Mouse (Mus musculus): Measurements from ENCODE around the gene Hoxc10.

Hoxc10 gene

GRCm38 (mm10) chr15:102984925-102985324, 18.3 kb downstream of the Hoxc10 start:
- H3K4me1 ChIP-seq (replicated peaks; ENCODE audit: low read depth, low read length), result peaks cover 27% of the 10 kb centered on the region
- peaks cover 100% of the 10 kb centered on the region for H3K27me3 ChIP-seq (ENCODE audit: insufficient read depth, low read length)
- no peak for TF ChIP-seq POU5F1 (IDR thresholded peaks at IDR 0.05; ENCODE audit: borderline replicate concordance, low read length)
- TF ChIP-seq NANOG (IDR thresholded peaks at IDR 0.05; ENCODE audit: borderline replicate concordance, low read length), result no peak
- no peak for TF ChIP-seq CTCF (conservative IDR thresholded peaks at IDR 0.05; ENCODE audit: low read length)
- peaks cover 15% of the 10 kb centered on the region for H3K9me3 ChIP-seq (ENCODE audit: low read length)
- no peak overlapping the region for H3K4me3 ChIP-seq (replicated peaks; ENCODE audit: low read length)
- H3K36me3 ChIP-seq (ENCODE audit: insufficient read depth, low read length), result no peaks in the 10 kb centered on the region

DNA sequence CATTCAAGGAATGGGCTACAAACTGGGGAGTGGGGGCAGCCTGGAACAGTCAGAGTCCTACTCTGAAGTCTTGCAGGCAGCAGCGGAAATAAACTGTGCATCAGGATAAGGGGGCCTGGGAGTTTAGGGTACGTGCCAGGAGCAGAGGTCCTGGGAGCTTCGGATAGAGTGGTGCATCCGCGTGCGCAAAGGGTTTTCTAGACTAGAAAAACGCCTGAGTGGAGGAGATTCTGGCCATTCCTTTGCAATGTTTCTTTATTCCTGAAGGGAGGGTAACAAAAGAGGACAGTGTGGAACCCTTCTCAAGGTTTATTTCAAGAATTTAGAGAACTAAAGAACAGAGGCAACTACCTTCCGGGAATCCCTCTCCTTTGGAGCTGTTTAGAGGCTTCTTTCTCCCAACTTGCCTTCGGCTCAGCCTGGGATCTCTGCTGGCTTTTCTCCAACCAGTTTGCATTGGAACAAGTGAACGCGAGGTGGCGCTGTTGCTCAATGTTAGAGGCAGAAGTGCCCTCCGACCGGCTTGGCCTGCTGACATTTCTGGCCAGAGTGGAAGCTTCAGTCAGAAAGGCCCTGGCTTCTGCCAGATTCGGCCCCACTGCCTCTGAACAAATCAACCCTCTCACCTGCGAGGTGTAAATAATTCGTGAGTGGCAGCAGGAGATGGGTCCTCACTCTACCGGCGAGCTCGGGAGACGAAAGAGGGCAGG, 20.7 kb downstream of the Hoxc10 start:
- Histone ChIP-seq H3K9me3 (ENCODE audit: low read length) (peaks cover 17% of the 10 kb centered on the region), H3K27me3 (ENCODE audit: insufficient read depth, low read length) (peaks cover 99% of the 10 kb centered on the region), H3K36me3 (ENCODE audit: insufficient read depth, low read length) (no peaks in the 10 kb centered on the region), H3K4me1 (replicated peaks; ENCODE audit: low read depth, low read length) (peaks cover 27% of the 10 kb centered on the region), H3K4me3 (replicated peaks; ENCODE audit: low read length) (0 out of 2 replicates have a peak overlapping the region, but pooled peaks have one; percentile 17)
- TF ChIP-seq CTCF (conservative IDR thresholded peaks at IDR 0.05; ENCODE audit: low read length) (peak; percentile 69), POU5F1 (IDR thresholded peaks at IDR 0.05; ENCODE audit: borderline replicate concordance, low read length) (no peak)

GRCm38 (mm10) chr15:102988078-102988477, 21.5 kb downstream of the Hoxc10 start:
- H3K9me3 ChIP-seq (ENCODE audit: low read length), result peaks cover 17% of the 10 kb centered on the region
- peaks cover 28% of the 10 kb centered on the region for H3K4me1 ChIP-seq (replicated peaks; ENCODE audit: low read depth, low read length)
- H3K36me3 ChIP-seq (ENCODE audit: insufficient read depth, low read length), result no peaks in the 10 kb centered on the region
- peaks cover 99% of the 10 kb centered on the region for H3K27me3 ChIP-seq (ENCODE audit: insufficient read depth, low read length)
- TF ChIP-seq POU5F1 (IDR thresholded peaks at IDR 0.05; ENCODE audit: borderline replicate concordance, low read length), result no peak
- no peak for TF ChIP-seq CTCF (conservative IDR thresholded peaks at IDR 0.05; ENCODE audit: low read length)
- TF ChIP-seq NANOG (IDR thresholded peaks at IDR 0.05; ENCODE audit: borderline replicate concordance, low read length), result no peak
- H3K4me3 ChIP-seq (replicated peaks; ENCODE audit: low read length), result no peak overlapping the region

- Histone ChIP-seq H3K4me3 (replicated peaks; ENCODE audit: low read length) (peak within 1 kb of the TSS; percentile 62), H3K4me1 (replicated peaks; ENCODE audit: low read depth, low read length) (peaks cover 29% of the 10 kb centered on the region), H3K36me3 (ENCODE audit: insufficient read depth, low read length) (no peaks in the 10 kb centered on the region), H3K27me3 (ENCODE audit: insufficient read depth, low read length) (peaks cover 98% of the 10 kb centered on the region), H3K9me3 (ENCODE audit: low read length) (peaks cover 11% of the 10 kb centered on the region)
- TF ChIP-seq NANOG (IDR thresholded peaks at IDR 0.05; ENCODE audit: borderline replicate concordance, low read length) (no peak), POU5F1 (IDR thresholded peaks at IDR 0.05; ENCODE audit: borderline replicate concordance, low read length) (no peak), CTCF (conservative IDR thresholded peaks at IDR 0.05; ENCODE audit: low read length) (no peak)
These were observed 24.1 kb downstream of the Hoxc10 start, which contains the start of gene Hoxc8 for GRCm38 (mm10) chr15:102990461-102991397. Hoxc8 (plus strand) TSS chr15:102990607.

DNA sequence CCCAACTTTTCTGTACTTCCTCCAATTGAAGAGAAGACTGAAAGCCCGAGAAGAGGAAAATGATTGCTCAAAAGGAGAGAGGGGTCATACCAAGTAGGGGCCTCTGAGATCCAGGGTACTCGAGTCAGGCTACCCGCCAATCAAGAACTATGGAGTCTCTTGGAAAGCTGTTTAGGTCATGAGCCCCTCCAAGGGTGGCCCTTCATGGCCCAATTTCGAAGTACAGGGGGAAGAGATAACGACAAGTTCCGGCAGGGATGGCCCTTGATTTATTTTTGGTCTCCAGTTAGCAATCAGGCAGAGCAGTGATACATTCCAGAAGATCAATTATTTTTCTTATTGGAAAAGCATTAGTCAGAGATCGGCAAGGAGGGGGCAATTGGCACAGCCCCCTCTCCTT, 25.2 kb downstream of the Hoxc10 start:
- TF ChIP-seq CTCF (conservative IDR thresholded peaks at IDR 0.05; ENCODE audit: low read length) (no peak), POU5F1 (IDR thresholded peaks at IDR 0.05; ENCODE audit: borderline replicate concordance, low read length) (no peak), NANOG (IDR thresholded peaks at IDR 0.05; ENCODE audit: borderline replicate concordance, low read length) (no peak)
- no peak overlapping the region for H3K4me3 ChIP-seq (replicated peaks; ENCODE audit: low read length)
- no peaks in the 10 kb centered on the region for H3K36me3 ChIP-seq (ENCODE audit: insufficient read depth, low read length)
- peaks cover 30% of the 10 kb centered on the region for H3K4me1 ChIP-seq (replicated peaks; ENCODE audit: low read depth, low read length)
- 0 out of 2 replicates have a peak, but pooled peaks cover 3% of the 10 kb centered on the region for H3K9me3 ChIP-seq (ENCODE audit: low read length)
- H3K27me3 ChIP-seq (ENCODE audit: insufficient read depth, low read length), result peaks cover 98% of the 10 kb centered on the region

DNA sequence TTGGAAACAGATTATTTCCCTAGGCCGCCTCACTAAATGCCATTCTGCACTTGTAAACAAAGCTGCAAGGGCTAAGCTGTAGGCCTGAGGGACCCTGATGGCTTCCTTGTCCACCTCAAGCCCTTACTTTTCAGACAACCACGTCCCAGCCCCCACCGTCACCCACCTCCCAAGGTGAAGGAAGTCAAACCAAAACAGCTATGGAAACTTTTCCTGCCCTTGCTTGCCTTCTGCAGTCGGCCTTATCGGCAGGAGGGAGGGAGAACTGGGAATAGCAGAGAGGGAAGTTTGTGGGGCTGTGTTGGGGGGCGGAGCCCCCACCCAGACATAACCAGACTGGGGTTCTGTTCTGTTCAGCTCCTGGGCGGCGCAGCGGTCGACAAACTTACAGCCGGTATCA, 25.6 kb downstream of the Hoxc10 start:
- Histone ChIP-seq H3K27me3 (ENCODE audit: insufficient read depth, low read length) (peaks cover 97% of the 10 kb centered on the region), H3K4me1 (replicated peaks; ENCODE audit: low read depth, low read length) (peaks cover 26% of the 10 kb centered on the region), H3K4me3 (replicated peaks; ENCODE audit: low read length) (no peak overlapping the region), H3K9me3 (ENCODE audit: low read length) (0 out of 2 replicates have a peak, but pooled peaks cover 3% of the 10 kb centered on the region), H3K36me3 (ENCODE audit: insufficient read depth, low read length) (no peaks in the 10 kb centered on the region)
- TF ChIP-seq NANOG (IDR thresholded peaks at IDR 0.05; ENCODE audit: borderline replicate concordance, low read length) (no peak), CTCF (conservative IDR thresholded peaks at IDR 0.05; ENCODE audit: low read length) (no peak), POU5F1 (IDR thresholded peaks at IDR 0.05; ENCODE audit: borderline replicate concordance, low read length) (no peak)

- H3K4me3 ChIP-seq (replicated peaks; ENCODE audit: low read length), result no peak overlapping the region
- H3K9me3 ChIP-seq (ENCODE audit: low read length), result 0 out of 2 replicates have a peak, but pooled peaks cover 3% of the 10 kb centered on the region
- TF ChIP-seq NANOG (IDR thresholded peaks at IDR 0.05; ENCODE audit: borderline replicate concordance, low read length) (no peak), POU5F1 (IDR thresholded peaks at IDR 0.05; ENCODE audit: borderline replicate concordance, low read length) (no peak), CTCF (conservative IDR thresholded peaks at IDR 0.05; ENCODE audit: low read length) (no peak)
- peaks cover 28% of the 10 kb centered on the region for H3K4me1 ChIP-seq (replicated peaks; ENCODE audit: low read depth, low read length)
- H3K36me3 ChIP-seq (ENCODE audit: insufficient read depth, low read length), result no peaks in the 10 kb centered on the region
- peaks cover 97% of the 10 kb centered on the region for H3K27me3 ChIP-seq (ENCODE audit: insufficient read depth, low read length)
These were observed 26.3 kb downstream of the Hoxc10 start for GRCm38 (mm10) chr15:102992863-102993262.

- Histone ChIP-seq H3K4me1 (replicated peaks; ENCODE audit: low read depth, low read length) (peaks cover 48% of the 10 kb centered on the region), H3K4me3 (replicated peaks; ENCODE audit: low read length) (no peak overlapping the region), H3K9me3 (ENCODE audit: low read length) (0 out of 2 replicates have a peak, but pooled peaks cover 3% of the 10 kb centered on the region), H3K36me3 (ENCODE audit: insufficient read depth, low read length) (no peaks in the 10 kb centered on the region), H3K27me3 (ENCODE audit: insufficient read depth, low read length) (peaks cover 98% of the 10 kb centered on the region)
- TF ChIP-seq POU5F1 (IDR thresholded peaks at IDR 0.05; ENCODE audit: borderline replicate concordance, low read length), result no peak
- no peak for TF ChIP-seq NANOG (IDR thresholded peaks at IDR 0.05; ENCODE audit: borderline replicate concordance, low read length)
- no peak for TF ChIP-seq CTCF (conservative IDR thresholded peaks at IDR 0.05; ENCODE audit: low read length)
These were observed 30.0 kb downstream of the Hoxc10 start for GRCm38 (mm10) chr15:102996548-102996947.
